Mouse (Mus musculus) thymus, postnatal 14 days (tissue): ENCODE data around the gene Scaper.

Experiments used
- DNase-seq: peaks from one replicate; pipeline ENCODE4 v3.0.0; 2021

Scaper gene

DNA sequence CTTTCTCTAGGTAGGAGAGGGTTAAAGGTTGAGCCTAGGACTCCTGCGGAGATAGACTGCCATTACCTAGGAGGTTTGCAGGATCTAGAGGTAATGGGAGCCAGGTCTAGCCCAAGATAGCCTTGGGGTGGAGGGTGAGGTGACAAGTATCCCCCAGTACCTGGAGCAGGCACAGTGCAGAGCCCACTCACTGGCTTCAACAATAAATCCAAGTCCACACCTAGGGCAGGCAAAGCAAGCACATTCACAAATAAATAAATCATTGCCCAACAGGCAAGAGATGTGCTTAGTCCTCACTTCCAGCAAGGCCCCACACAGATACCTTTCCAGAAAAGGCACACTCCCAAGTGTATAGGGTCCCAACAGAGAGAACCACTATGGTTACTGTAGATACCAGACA is 398.9 kb downstream of the Scaper start:
- DNase-seq: no peak

DNA sequence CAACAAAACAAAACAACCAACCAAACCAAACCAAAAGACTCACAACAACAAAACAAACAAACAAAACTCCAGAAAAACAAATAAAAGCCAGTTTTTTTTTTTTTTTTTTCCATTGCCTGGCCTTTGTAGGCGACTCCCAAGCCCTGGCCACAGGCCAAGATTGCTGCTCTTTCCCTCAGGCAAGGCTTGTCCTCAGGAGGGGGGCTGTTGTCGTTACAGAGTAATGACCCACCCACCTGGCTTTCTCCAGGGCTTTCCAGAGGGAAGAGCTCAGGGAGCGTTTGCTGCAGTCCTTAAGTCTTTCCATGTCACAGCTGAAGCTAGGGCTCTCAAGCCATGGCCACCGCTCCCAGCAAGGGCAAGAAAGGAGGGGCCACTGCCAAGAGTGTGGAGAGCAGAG is 399.5 kb downstream of the Scaper start, which contains the start of gene Isl2:
Gene Isl2 (plus strand): TSS at position 296 of the 400 bp plus-strand sequence.
- no peak for DNase-seq

DNA sequence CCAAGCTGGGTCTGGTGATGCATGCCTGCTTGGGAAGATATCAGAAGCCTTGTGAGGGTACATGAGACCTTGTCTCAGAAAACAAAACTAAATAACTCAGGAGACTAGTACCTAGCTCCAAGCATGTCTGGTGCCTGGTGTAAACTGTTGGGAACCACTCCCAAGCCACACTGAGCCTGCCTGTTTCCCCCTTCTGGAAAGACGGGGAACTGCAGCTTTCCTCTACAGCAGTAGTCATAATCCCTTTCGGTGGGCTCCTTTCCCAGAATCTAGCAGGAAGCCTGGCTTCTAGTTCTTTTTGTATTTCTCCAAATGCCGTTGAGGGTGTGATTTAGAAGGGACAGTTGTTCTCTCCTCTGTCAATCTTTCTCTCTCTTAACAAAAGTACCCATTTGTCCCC is 402.0 kb downstream of the Scaper start:
- DNase-seq: peak; percentile 57

DNA sequence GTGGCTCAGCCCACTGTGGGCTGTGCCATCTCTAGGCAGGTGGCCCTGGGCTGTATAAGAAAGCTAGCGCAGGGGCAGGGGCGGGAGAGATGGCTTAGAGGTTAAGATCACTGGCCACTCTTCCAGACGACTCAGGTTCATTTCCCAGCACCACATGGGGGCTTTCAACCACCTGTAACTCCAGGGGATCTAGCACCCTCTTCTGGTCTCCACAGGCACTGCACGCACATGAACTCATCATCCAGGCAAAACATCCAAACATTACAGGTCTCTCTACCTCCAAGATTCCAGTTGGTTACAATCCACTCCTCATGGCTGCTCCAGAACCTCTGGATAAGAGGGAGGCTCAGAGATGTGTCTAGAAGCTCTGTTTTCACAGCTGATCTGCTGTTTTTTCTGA is 412.2 kb downstream of the Scaper start:
- DNase-seq: peak; percentile 38

DNA sequence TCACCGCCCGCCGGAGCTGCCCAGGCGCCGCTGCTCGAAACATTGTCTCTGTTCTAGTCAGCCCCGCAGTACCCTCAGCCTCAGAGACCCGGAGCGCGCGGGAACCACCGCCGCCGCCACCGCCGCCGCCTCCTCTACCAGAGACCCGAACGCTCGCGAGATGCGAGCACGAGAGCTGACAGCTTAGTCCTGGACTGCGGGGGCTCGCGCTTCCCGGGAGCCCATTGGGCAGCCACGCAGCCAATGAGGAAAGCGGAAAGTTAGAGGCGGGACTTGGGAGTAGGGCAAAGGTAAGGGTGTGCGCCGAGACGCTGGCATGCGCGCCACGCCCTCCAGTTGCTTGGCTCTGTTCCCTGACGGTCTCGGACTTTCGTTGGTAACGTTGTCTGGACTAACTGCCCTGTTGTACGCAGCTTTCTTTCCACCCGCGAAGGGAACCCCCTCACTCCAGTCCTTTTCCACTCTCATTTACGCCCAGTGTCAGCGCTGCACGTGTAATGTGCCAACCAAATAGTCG is 425.8 kb downstream of the Scaper start, which contains the start of gene Etfa:
Gene Etfa (minus strand): TSS at position 217 of the 517 bp plus-strand sequence.
- DNase-seq: peak; percentile 97

DNA sequence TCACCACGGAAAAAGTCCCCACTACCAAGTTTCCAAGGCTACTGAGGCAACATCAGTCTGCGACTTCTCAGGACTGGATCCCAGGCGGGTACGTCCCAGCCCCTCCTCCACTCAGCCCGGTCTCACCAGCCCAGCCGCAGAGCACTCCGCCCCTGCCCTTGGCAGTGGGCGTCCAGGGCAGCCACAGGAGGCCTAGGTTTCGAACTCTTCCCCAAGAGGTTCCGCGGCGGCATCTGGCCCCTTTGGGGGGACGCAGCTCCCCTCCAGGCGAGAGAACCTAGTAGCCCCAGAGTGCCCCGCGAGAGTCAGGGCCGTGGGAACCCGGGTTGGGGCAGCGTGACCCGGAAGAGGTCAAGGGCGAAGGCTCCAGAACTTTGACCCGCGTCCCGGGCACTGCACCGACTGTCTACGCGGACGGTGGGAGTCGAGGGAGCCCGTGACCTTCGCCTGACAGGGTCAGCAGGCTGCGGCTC is 426.4 kb downstream of the Scaper start:
- DNase-seq: no peak

DNA sequence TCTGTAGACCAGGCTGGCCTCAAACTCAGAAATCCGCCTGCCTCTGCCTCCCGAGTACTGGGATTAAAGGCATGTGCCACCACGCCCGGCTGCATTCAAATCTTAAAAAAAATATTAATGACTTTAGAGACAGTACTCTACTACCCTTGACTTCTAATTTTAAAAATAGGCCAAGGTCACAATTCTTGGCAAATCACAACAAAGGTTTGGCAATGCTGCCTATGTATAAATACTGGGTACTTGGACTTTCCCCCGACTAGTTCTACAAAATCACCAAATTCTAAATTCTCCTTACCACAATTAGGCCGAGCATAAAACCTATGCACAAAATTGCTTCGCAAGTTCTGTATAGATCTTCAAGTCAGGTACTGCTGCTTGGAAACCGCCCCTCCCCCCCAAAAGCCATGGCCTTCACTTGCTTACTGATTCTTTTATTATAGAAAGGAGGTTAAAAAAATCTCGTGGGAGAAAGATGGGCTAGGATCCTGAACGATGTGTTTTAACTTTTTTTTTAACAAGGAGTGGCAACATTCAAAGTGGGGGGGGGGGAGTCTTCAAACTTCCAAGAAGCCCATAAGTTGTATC is 427.2 kb downstream of the Scaper start:
- peak; percentile 19 for DNase-seq

DNA sequence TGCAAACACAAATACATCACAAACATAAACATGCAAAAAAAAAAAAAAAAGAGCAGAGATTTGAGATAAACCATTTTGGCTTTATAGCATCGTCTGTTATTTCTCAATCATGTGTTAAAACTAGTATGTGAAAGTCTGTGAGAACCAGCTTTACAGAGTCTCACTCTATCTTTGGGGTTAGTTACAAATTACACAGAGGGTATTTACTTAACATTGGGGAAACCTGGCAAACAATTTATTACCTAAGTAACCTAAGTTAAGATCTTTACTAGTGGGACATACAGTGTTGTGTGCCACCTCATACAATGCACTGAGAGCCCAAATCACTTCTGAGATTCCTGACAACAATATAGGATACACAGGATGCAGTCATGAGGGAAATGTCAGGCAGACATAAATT is 428.2 kb downstream of the Scaper start:
- no peak for DNase-seq

DNA sequence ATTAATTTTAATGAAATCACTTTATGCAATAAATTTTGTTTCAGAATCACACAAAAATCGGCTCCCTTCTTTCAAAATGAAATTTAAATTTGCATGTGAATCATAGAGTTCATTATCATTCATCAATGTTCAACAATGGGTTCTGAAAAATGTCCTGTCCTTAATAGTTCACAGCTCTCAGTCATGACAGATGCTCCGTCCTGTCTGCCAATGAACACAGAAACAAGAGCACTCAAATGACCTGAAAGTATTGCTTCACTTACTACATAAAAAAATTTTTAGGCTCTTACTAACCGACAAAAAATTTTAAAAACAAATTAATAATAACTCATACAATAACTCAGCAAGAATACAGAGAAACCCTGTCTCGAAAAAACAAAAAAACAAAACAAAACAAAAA is 429.2 kb downstream of the Scaper start:
- no peak for DNase-seq

DNA sequence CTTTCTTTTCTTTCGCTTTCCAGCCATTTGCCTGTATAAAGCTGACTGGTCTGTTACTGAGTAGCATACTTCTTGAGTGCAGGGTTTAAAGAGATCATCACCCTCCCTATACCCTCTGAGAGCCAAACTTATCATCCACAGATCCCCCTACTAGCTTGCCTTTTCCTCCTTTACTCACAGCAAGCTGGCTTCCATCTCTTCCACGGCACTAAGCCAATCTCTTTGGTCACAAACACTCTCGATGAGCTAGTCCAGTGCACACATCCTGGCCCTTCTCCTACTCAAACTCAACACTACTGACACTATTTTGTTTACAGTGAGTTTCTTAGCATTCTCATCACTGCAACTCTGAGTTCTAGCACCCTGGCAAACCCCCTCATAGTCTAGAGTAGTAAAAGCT is 430.0 kb downstream of the Scaper start:
- no peak for DNase-seq
